Mouse (Mus musculus) hindlimb bud, embryonic 11.5 days (tissue): ENCODE data around the gene Adamts4.
"Not testable (repeated sequence)": the region's sequence is repeated elsewhere in the genome, so short reads cannot be mapped to it uniquely, and the experiment has no call there.

ENCODE experiments used
- DNase-seq: peaks from one replicate; pipeline ENCODE4 v3.0.0-alpha.2; 2012; ENCODE audit warnings: low read depth, low spot score; ENCODE audit errors: extremely low spot score

The Adamts4 gene

GRCm38 (mm10) chr1:171230215-171230614, 20.0 kb upstream of the Adamts4 start:
- DNase-seq, result peak; percentile 53

GRCm38 (mm10) chr1:171231844-171232243, 18.4 kb upstream of the Adamts4 start:
- no peak for DNase-seq

- no peak for DNase-seq
These were observed 17.9 kb upstream of the Adamts4 start for GRCm38 (mm10) chr1:171232348-171232747.

GRCm38 (mm10) chr1:171232800-171233730, 17.2 kb upstream of the Adamts4 start:
- no peak for DNase-seq

GRCm38 (mm10) chr1:171234126-171234525, 16.1 kb upstream of the Adamts4 start, which contains the start of gene Fcer1g:
TSS of gene Fcer1g (minus strand) at chr1:171234365.
- no peak for DNase-seq

GRCm38 (mm10) chr1:171234538-171234937, 15.7 kb upstream of the Adamts4 start:
- no peak for DNase-seq

- no peak for DNase-seq
These were observed 14.4 kb upstream of the Adamts4 start for GRCm38 (mm10) chr1:171235791-171236190.

- no peak for DNase-seq
These were observed 12.8 kb upstream of the Adamts4 start for GRCm38 (mm10) chr1:171237438-171237837.

GRCm38 (mm10) chr1:171238463-171238862, 11.8 kb upstream of the Adamts4 start:
- no peak for DNase-seq

GRCm38 (mm10) chr1:171239992-171240744, 10.1 kb upstream of the Adamts4 start:
- no peak for DNase-seq

- DNase-seq, result no peak
These were observed 9.3 kb upstream of the Adamts4 start for GRCm38 (mm10) chr1:171240911-171241310.

- not testable (repeated sequence) for DNase-seq
These were observed 8.3 kb upstream of the Adamts4 start for GRCm38 (mm10) chr1:171241952-171242351.

GRCm38 (mm10) chr1:171245353-171245752, 4.9 kb upstream of the Adamts4 start:
- DNase-seq, result no peak

GRCm38 (mm10) chr1:171246709-171247452, 3.3 kb upstream of the Adamts4 start:
- peak; percentile 92 for DNase-seq

- no peak for DNase-seq
These were observed 2.8 kb upstream of the Adamts4 start for GRCm38 (mm10) chr1:171247453-171247841.

- no peak for DNase-seq
These were observed 2.3 kb upstream of the Adamts4 start for GRCm38 (mm10) chr1:171247916-171248315.

GRCm38 (mm10) chr1:171248386-171249226, 1.6 kb upstream of the Adamts4 start:
- DNase-seq, result no peak

- DNase-seq, result no peak
These were observed 716 bp downstream of the Adamts4 start, which contains the start of gene Ndufs2 for GRCm38 (mm10) chr1:171250680-171251593. TSS of gene Ndufs2 (minus strand) at chr1:171251388.
